Mouse (Mus musculus): Measurements from ENCODE around the gene Nbl1. TPM values are rescaled to one million over a fixed set of nuclear protein-coding genes. Genes with fewer than 3 reads are reported as not detected.
A peak's percentile ranks its signal among the peaks of the same experiment; 100 is the strongest.

Nbl1 gene
- polyA plus RNA-seq, 1 experiment from 2014 or later: 31.1 TPM

- no peak for ATAC-seq (ENCODE audit: low FRiP score, low TSS enrichment)
- Histone ChIP-seq H3K4me2 (replicated peaks; ENCODE audit: low read depth, low read length) (peak overlapping the region; percentile 95), H3K36me3 (ENCODE audit: insufficient read depth, low read length) (no peaks in the 10 kb centered on the region), H3K9ac (replicated peaks; ENCODE audit: low read length) (no peak overlapping the region; the same call in 1 of the 2 replicates), H3K27me3 (ENCODE audit: insufficient read depth, low read length) (peaks cover 52% of the 10 kb centered on the region), H3K27ac (ENCODE audit: low read length) (no peak overlapping the region), H3K4me1 (ENCODE audit: insufficient read depth, low read length) (peaks cover 18% of the 10 kb centered on the region), H3K9me3 (ENCODE audit: low read length) (no peaks in the 10 kb centered on the region), H3K4me3 (ENCODE audit: low read length) (peak overlapping the region; percentile 59)
- 19% methylated on average over 5 of the region's 5 CpGs for WGBS
Measured at GRCm38 (mm10) chr4:139075915-139076314, 16.9 kb downstream of the Nbl1 start.

GRCm38 (mm10) chr4:139075041-139075711 is 17.6 kb downstream of the Nbl1 start, which contains the start of gene Htr6:
TSS of gene Htr6 (minus strand) at chr4:139075570.
- H3K4me1 ChIP-seq (ENCODE audit: insufficient read depth, low read length): peaks cover 18% of the 10 kb centered on the region
- no peaks in the 10 kb centered on the region for H3K36me3 ChIP-seq (ENCODE audit: insufficient read depth, low read length)
- under 1% methylated on average over 53 of the region's 77 CpGs for WGBS
- peak within 1 kb of the TSS; percentile 59 for H3K4me3 ChIP-seq (ENCODE audit: low read length)
- H3K27me3 ChIP-seq (ENCODE audit: insufficient read depth, low read length): peaks cover 52% of the 10 kb centered on the region
- no peaks in the 10 kb centered on the region for H3K9me3 ChIP-seq (ENCODE audit: low read length)
- no peak within 1 kb of the TSS for H3K27ac ChIP-seq (ENCODE audit: low read length)
- ATAC-seq (ENCODE audit: low FRiP score, low TSS enrichment): peak; percentile 35; the same call in 1 of the 2 replicates
- H3K4me2 ChIP-seq (replicated peaks; ENCODE audit: low read depth, low read length): peak within 1 kb of the TSS; percentile 95
- H3K9ac ChIP-seq (replicated peaks; ENCODE audit: low read length): peak within 1 kb of the TSS; percentile 63

- Histone ChIP-seq H3K4me3 (ENCODE audit: low read length) (no peak overlapping the region; the same call in 1 of the 2 replicates), H3K4me2 (replicated peaks; ENCODE audit: low read depth, low read length) (peak overlapping the region; percentile 95), H3K36me3 (ENCODE audit: insufficient read depth, low read length) (no peaks in the 10 kb centered on the region), H3K9ac (replicated peaks; ENCODE audit: low read length) (no peak overlapping the region), H3K4me1 (ENCODE audit: insufficient read depth, low read length) (peaks cover 18% of the 10 kb centered on the region), H3K27ac (ENCODE audit: low read length) (no peak overlapping the region), H3K9me3 (ENCODE audit: low read length) (no peaks in the 10 kb centered on the region), H3K27me3 (ENCODE audit: insufficient read depth, low read length) (peaks cover 52% of the 10 kb centered on the region)
- no peak for ATAC-seq (ENCODE audit: low FRiP score, low TSS enrichment)
- 19% methylated on average over 29 of the region's 29 CpGs for WGBS
Measured at GRCm38 (mm10) chr4:139074060-139074459, 18.7 kb downstream of the Nbl1 start.

GRCm38 (mm10) chr4:139068287-139068686 is 24.5 kb downstream of the Nbl1 start:
- no peak for ATAC-seq (ENCODE audit: low FRiP score, low TSS enrichment)
- no peaks in the 10 kb centered on the region for H3K4me1 ChIP-seq (ENCODE audit: insufficient read depth, low read length)
- no peak overlapping the region for H3K27ac ChIP-seq (ENCODE audit: low read length)
- H3K4me3 ChIP-seq (ENCODE audit: low read length): no peak overlapping the region
- H3K36me3 ChIP-seq (ENCODE audit: insufficient read depth, low read length): no peaks in the 10 kb centered on the region
- H3K9ac ChIP-seq (replicated peaks; ENCODE audit: low read length): no peak overlapping the region
- 43% methylated on average over 4 of the region's 4 CpGs for WGBS
- no peaks in the 10 kb centered on the region for H3K9me3 ChIP-seq (ENCODE audit: low read length)
- H3K4me2 ChIP-seq (replicated peaks; ENCODE audit: low read depth, low read length): no peak overlapping the region
- peaks cover 9% of the 10 kb centered on the region for H3K27me3 ChIP-seq (ENCODE audit: insufficient read depth, low read length)

- no peaks in the 10 kb centered on the region for H3K4me1 ChIP-seq (ENCODE audit: insufficient read depth, low read length)
- no peaks in the 10 kb centered on the region for H3K36me3 ChIP-seq (ENCODE audit: insufficient read depth, low read length)
- no peak for ATAC-seq (ENCODE audit: low FRiP score, low TSS enrichment)
- H3K27ac ChIP-seq (ENCODE audit: low read length): no peak overlapping the region
- no peak overlapping the region for H3K9ac ChIP-seq (replicated peaks; ENCODE audit: low read length)
- no peak overlapping the region for H3K4me3 ChIP-seq (ENCODE audit: low read length)
- no peak overlapping the region for H3K4me2 ChIP-seq (replicated peaks; ENCODE audit: low read depth, low read length)
- no peaks in the 10 kb centered on the region for H3K9me3 ChIP-seq (ENCODE audit: low read length)
- no peaks in the 10 kb centered on the region for H3K27me3 ChIP-seq (ENCODE audit: insufficient read depth, low read length)
- WGBS: 91% methylated on average over 5 of the region's 5 CpGs
Measured at GRCm38 (mm10) chr4:139064831-139065230, 28.0 kb downstream of the Nbl1 start.

- H3K9me3 ChIP-seq (ENCODE audit: low read length): no peaks in the 10 kb centered on the region
- H3K4me1 ChIP-seq (ENCODE audit: insufficient read depth, low read length): no peaks in the 10 kb centered on the region
- H3K4me2 ChIP-seq (replicated peaks; ENCODE audit: low read depth, low read length): no peak overlapping the region
- no peak overlapping the region for H3K4me3 ChIP-seq (ENCODE audit: low read length)
- 7% methylated on average over 7 of the region's 7 CpGs for WGBS
- H3K27me3 ChIP-seq (ENCODE audit: insufficient read depth, low read length): no peaks in the 10 kb centered on the region
- no peaks in the 10 kb centered on the region for H3K36me3 ChIP-seq (ENCODE audit: insufficient read depth, low read length)
- no peak overlapping the region for H3K27ac ChIP-seq (ENCODE audit: low read length)
- ATAC-seq (ENCODE audit: low FRiP score, low TSS enrichment): no peak
- no peak overlapping the region for H3K9ac ChIP-seq (replicated peaks; ENCODE audit: low read length)
Measured at GRCm38 (mm10) chr4:139059569-139059968, 33.2 kb downstream of the Nbl1 start.

- ATAC-seq (ENCODE audit: low FRiP score, low TSS enrichment): no peak
- no peaks in the 10 kb centered on the region for H3K9me3 ChIP-seq (ENCODE audit: low read length)
- H3K27me3 ChIP-seq (ENCODE audit: insufficient read depth, low read length): no peaks in the 10 kb centered on the region
- no peak overlapping the region for H3K4me2 ChIP-seq (replicated peaks; ENCODE audit: low read depth, low read length)
- no peak overlapping the region for H3K9ac ChIP-seq (replicated peaks; ENCODE audit: low read length)
- no peak overlapping the region for H3K4me3 ChIP-seq (ENCODE audit: low read length)
- no peaks in the 10 kb centered on the region for H3K4me1 ChIP-seq (ENCODE audit: insufficient read depth, low read length)
- WGBS: 89% methylated on average over 5 of the region's 5 CpGs
- H3K27ac ChIP-seq (ENCODE audit: low read length): no peak overlapping the region
- no peaks in the 10 kb centered on the region for H3K36me3 ChIP-seq (ENCODE audit: insufficient read depth, low read length)
Measured at GRCm38 (mm10) chr4:139058029-139058428, 34.8 kb downstream of the Nbl1 start.

- Histone ChIP-seq H3K4me3 (ENCODE audit: low read length) (no peak overlapping the region), H3K9ac (replicated peaks; ENCODE audit: low read length) (no peak overlapping the region), H3K27me3 (ENCODE audit: insufficient read depth, low read length) (no peaks in the 10 kb centered on the region), H3K27ac (ENCODE audit: low read length) (no peak overlapping the region), H3K4me2 (replicated peaks; ENCODE audit: low read depth, low read length) (no peak overlapping the region), H3K9me3 (ENCODE audit: low read length) (no peaks in the 10 kb centered on the region), H3K36me3 (ENCODE audit: insufficient read depth, low read length) (no peaks in the 10 kb centered on the region), H3K4me1 (ENCODE audit: insufficient read depth, low read length) (no peaks in the 10 kb centered on the region)
- no peak for ATAC-seq (ENCODE audit: low FRiP score, low TSS enrichment)
- WGBS: 80% methylated on average over 5 of the region's 5 CpGs
Measured at GRCm38 (mm10) chr4:139057291-139057690, 35.5 kb downstream of the Nbl1 start.

- no peaks in the 10 kb centered on the region for H3K9me3 ChIP-seq (ENCODE audit: low read length)
- 83% methylated on average over 3 of the region's 3 CpGs for WGBS
- H3K4me2 ChIP-seq (replicated peaks; ENCODE audit: low read depth, low read length): no peak overlapping the region
- H3K36me3 ChIP-seq (ENCODE audit: insufficient read depth, low read length): no peaks in the 10 kb centered on the region
- no peaks in the 10 kb centered on the region for H3K27me3 ChIP-seq (ENCODE audit: insufficient read depth, low read length)
- no peaks in the 10 kb centered on the region for H3K4me1 ChIP-seq (ENCODE audit: insufficient read depth, low read length)
- no peak for ATAC-seq (ENCODE audit: low FRiP score, low TSS enrichment)
- no peak overlapping the region for H3K9ac ChIP-seq (replicated peaks; ENCODE audit: low read length)
- H3K4me3 ChIP-seq (ENCODE audit: low read length): no peak overlapping the region
- no peak overlapping the region for H3K27ac ChIP-seq (ENCODE audit: low read length)
Measured at GRCm38 (mm10) chr4:139055744-139056143, 37.0 kb downstream of the Nbl1 start.

- Histone ChIP-seq H3K27me3 (ENCODE audit: insufficient read depth, low read length) (no peaks in the 10 kb centered on the region), H3K4me2 (replicated peaks; ENCODE audit: low read depth, low read length) (no peak overlapping the region), H3K4me1 (ENCODE audit: insufficient read depth, low read length) (no peaks in the 10 kb centered on the region), H3K9me3 (ENCODE audit: low read length) (no peaks in the 10 kb centered on the region), H3K4me3 (ENCODE audit: low read length) (no peak overlapping the region), H3K27ac (ENCODE audit: low read length) (no peak overlapping the region), H3K9ac (replicated peaks; ENCODE audit: low read length) (no peak overlapping the region), H3K36me3 (ENCODE audit: insufficient read depth, low read length) (no peaks in the 10 kb centered on the region)
- no peak for ATAC-seq (ENCODE audit: low FRiP score, low TSS enrichment)
- WGBS: 77% methylated on average over 4 of the region's 4 CpGs
Measured at GRCm38 (mm10) chr4:139055336-139055735, 37.5 kb downstream of the Nbl1 start.

Data from kidney, embryonic 16.5 days (tissue).